24 mouse cellular contexts compared by ENCODE assay signal in the genomic region with DNA sequence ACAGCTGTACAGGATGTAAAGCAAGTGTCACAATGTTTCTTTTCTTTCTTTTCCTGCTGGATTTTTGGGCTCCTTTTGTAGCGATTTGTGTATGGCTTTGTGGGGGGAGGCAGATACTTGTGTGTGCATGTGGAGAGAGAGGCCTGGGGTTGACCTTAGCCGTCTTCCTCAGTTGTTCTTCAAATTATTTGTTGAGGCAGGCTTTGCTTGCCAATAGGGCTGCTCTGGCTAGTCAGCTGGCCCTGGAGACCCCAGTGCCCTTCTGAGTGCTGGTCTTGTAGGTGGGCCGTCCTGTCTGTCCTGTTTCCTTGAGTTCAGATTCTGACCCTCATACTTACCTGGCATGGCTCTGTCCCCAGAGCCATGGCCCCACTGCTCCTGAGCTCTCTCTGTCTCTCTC. TPM values are rescaled to one million over a fixed set of nuclear protein-coding genes. Genes with fewer than 3 reads are reported as not detected.
A peak's percentile ranks its signal among the peaks of the same experiment; 100 is the strongest.
DNase-seq lines count a peak whose midpoint lies in the region; ATAC-seq and TF ChIP-seq lines count a peak whose summit lies in the region.
"Had no signal": no experiment of that assay in that cellular context is flagged by ENCODE, and none has a peak within 500 bp of the region (broad histone marks: within the 10 kb centered on the region; RNA-seq: fewer than 3 reads in every experiment).

No protein-coding gene starts in this region.

- WGBS in kidney, embryonic 16.5 days: 69% methylated on average over 3 of the region's 3 CpGs
- WGBS in kidney, embryonic 15.5 days: 69% methylated on average over 3 of the region's 3 CpGs
- 66% methylated on average over 3 of the region's 3 CpGs for WGBS in liver, embryonic 15.5 days (ENCODE audit: insufficient replicate concordance)
- 70% methylated on average over 3 of the region's 3 CpGs for WGBS in liver, postnatal 0 days (ENCODE audit: insufficient replicate concordance)

- H3K4me1 ChIP-seq in kidney, embryonic 16.5 days (ENCODE audit: insufficient read depth, low read length): no peaks in the 10 kb centered on the region
- H3K4me1 ChIP-seq in kidney, embryonic 15.5 days: no peaks in the 10 kb centered on the region
- H3K4me1 ChIP-seq in liver, embryonic 15.5 days (replicated peaks): peaks cover 19% of the 10 kb centered on the region
- H3K4me1 ChIP-seq in liver, postnatal 0 days (ENCODE audit: insufficient read depth): no peaks in the 10 kb centered on the region
- H3K4me1 ChIP-seq: embryonic facial prominence, embryonic 12.5 days; embryonic facial prominence, embryonic 15.5 days; forebrain, embryonic 12.5 days had no signal

- ATAC-seq in kidney, embryonic 16.5 days (ENCODE audit: low FRiP score, low TSS enrichment): peak; percentile 23; the same call in 1 of the 2 replicates
- no peak for ATAC-seq in kidney, embryonic 15.5 days (replicated peaks; ENCODE audit: low FRiP score)
- no peak for ATAC-seq in liver, embryonic 15.5 days (ENCODE audit: insufficient read depth)
- no peak for ATAC-seq in liver, postnatal 0 days
- ATAC-seq: forebrain, embryonic 16.5 days; Patski had no signal

- intact Hi-C loops in heart, postnatal 36 days (cut with DNase I): no loop called here

- no peak overlapping the region for H3K4me2 ChIP-seq in kidney, embryonic 16.5 days (replicated peaks; ENCODE audit: low read depth, low read length)
- H3K4me2 ChIP-seq in kidney, embryonic 15.5 days: no peak overlapping the region
- peak overlapping the region; percentile 19; the same call in 1 of the 2 replicates for H3K4me2 ChIP-seq in liver, embryonic 15.5 days
- H3K4me2 ChIP-seq in liver, postnatal 0 days (ENCODE audit: low read depth, low read length): no peak overlapping the region
- H3K4me2 ChIP-seq: embryonic facial prominence, embryonic 12.5 days; embryonic facial prominence, embryonic 15.5 days; forebrain, embryonic 12.5 days; heart, embryonic 11.5 days; hindbrain, embryonic 14.5 days had no signal

- no peaks in the 10 kb centered on the region for H3K36me3 ChIP-seq in kidney, embryonic 16.5 days (ENCODE audit: insufficient read depth, low read length)
- no peaks in the 10 kb centered on the region for H3K36me3 ChIP-seq in kidney, embryonic 15.5 days
- H3K36me3 ChIP-seq in liver, embryonic 15.5 days (replicated peaks): no peaks in the 10 kb centered on the region
- H3K36me3 ChIP-seq in liver, postnatal 0 days (replicated peaks; ENCODE audit: insufficient read depth, low read length): no peaks in the 10 kb centered on the region
- H3K36me3 ChIP-seq: embryonic facial prominence, embryonic 12.5 days; embryonic facial prominence, embryonic 15.5 days; forebrain, embryonic 12.5 days; hindbrain, embryonic 10.5 days had no signal

- no peaks in the 10 kb centered on the region for H3K27me3 ChIP-seq in kidney, embryonic 16.5 days (ENCODE audit: insufficient read depth, low read length)
- no peaks in the 10 kb centered on the region for H3K27me3 ChIP-seq in kidney, embryonic 15.5 days
- H3K27me3 ChIP-seq in liver, embryonic 15.5 days: no peaks in the 10 kb centered on the region
- no peaks in the 10 kb centered on the region for H3K27me3 ChIP-seq in liver, postnatal 0 days (ENCODE audit: insufficient read depth, low read length)
- H3K27me3 ChIP-seq: CH12.LX; embryonic facial prominence, embryonic 12.5 days; embryonic facial prominence, embryonic 15.5 days; forebrain, embryonic 12.5 days; Patski had no signal

- no peak for TF ChIP-seq CTCF in liver, postnatal 0 days (IDR thresholded peaks at IDR 0.05; ENCODE audit: low read depth)

- no peak overlapping the region for H3K27ac ChIP-seq in kidney, embryonic 16.5 days (ENCODE audit: low read length)
- no peak overlapping the region for H3K27ac ChIP-seq in kidney, embryonic 15.5 days
- no peak overlapping the region for H3K27ac ChIP-seq in liver, embryonic 15.5 days (replicated peaks)
- H3K27ac ChIP-seq in liver, postnatal 0 days (ENCODE audit: low read depth): no peak overlapping the region
- H3K27ac ChIP-seq: embryonic facial prominence, embryonic 12.5 days; embryonic facial prominence, embryonic 15.5 days; forebrain, embryonic 12.5 days; hindbrain, embryonic 10.5 days; hindbrain, embryonic 14.5 days had no signal

- no peaks in the 10 kb centered on the region for H3K9me3 ChIP-seq in kidney, embryonic 16.5 days (ENCODE audit: low read length)
- no peaks in the 10 kb centered on the region for H3K9me3 ChIP-seq in kidney, embryonic 15.5 days (replicated peaks)
- H3K9me3 ChIP-seq in liver, embryonic 15.5 days (replicated peaks): no peaks in the 10 kb centered on the region
- no peaks in the 10 kb centered on the region for H3K9me3 ChIP-seq in liver, postnatal 0 days (ENCODE audit: low read length)
- H3K9me3 ChIP-seq: embryonic facial prominence, embryonic 12.5 days; embryonic facial prominence, embryonic 15.5 days; forebrain, embryonic 12.5 days; hindbrain, embryonic 10.5 days had no signal

- H3K9ac ChIP-seq in kidney, embryonic 16.5 days (replicated peaks; ENCODE audit: low read length): no peak overlapping the region
- H3K9ac ChIP-seq in kidney, embryonic 15.5 days: no peak overlapping the region
- no peak overlapping the region for H3K9ac ChIP-seq in liver, embryonic 15.5 days
- H3K9ac ChIP-seq in liver, postnatal 0 days (replicated peaks): no peak overlapping the region
- H3K9ac ChIP-seq: embryonic facial prominence, embryonic 12.5 days; embryonic facial prominence, embryonic 15.5 days; forebrain, embryonic 12.5 days; hindbrain, embryonic 14.5 days had no signal

- DNase-seq in heart, adult 11 months: peak; percentile 83
- no peak for DNase-seq in heart, postnatal 36 days
- DNase-seq in liver, postnatal 0 days: no peak
- DNase-seq in urinary bladder, adult 2 months (ENCODE audit: low spot score): peak; percentile 10
- no peak for DNase-seq in urinary bladder, postnatal 25 days (ENCODE audit: low spot score)
- DNase-seq: B cell, adult 2 months; cerebellum, adult 11 months; cerebellum, adult 2 months; cerebellum, adult 9-11 months; cerebellum, postnatal 25 days; gastrocnemius, postnatal 10 days; gastrocnemius, postnatal 36 days had no signal

- TF ChIP-seq EP300 in liver, postnatal 0 days (IDR thresholded peaks at IDR 0.05; ENCODE audit: low read depth): no peak

- no peak overlapping the region for H3K4me3 ChIP-seq in kidney, embryonic 16.5 days (ENCODE audit: low read length)
- no peak overlapping the region for H3K4me3 ChIP-seq in kidney, embryonic 15.5 days (replicated peaks)
- H3K4me3 ChIP-seq in liver, embryonic 15.5 days (replicated peaks): no peak overlapping the region
- no peak overlapping the region for H3K4me3 ChIP-seq in liver, postnatal 0 days (ENCODE audit: low read depth, low read length)
- H3K4me3 ChIP-seq: embryonic facial prominence, embryonic 12.5 days; embryonic facial prominence, embryonic 15.5 days; forebrain, embryonic 12.5 days; hindbrain, embryonic 10.5 days had no signal

RNA-seq across cellular contexts. Expression of a gene that starts 42.6 kb away (rescaled TPM):
- 100 to 1,000 TPM; 117 to 136 TPM for total RNA-seq in heart, postnatal 36 days (2021)
- 18.5 and 19.8 TPM in 2 replicates for polyA plus RNA-seq in kidney, embryonic 16.5 days (2015; fragmentation: Nextera tagmentation; extraction: Ambion mirVana)
- 20.4 and 20.8 TPM in 2 replicates for polyA plus RNA-seq in kidney, embryonic 15.5 days (2015; fragmentation: Nextera tagmentation; extraction: Ambion mirVana)
- 12.7 and 14.1 TPM in 2 replicates for polyA plus RNA-seq in liver, embryonic 15.5 days (2015; fragmentation: Nextera tagmentation; extraction: Ambion mirVana)
- polyA plus RNA-seq in liver, postnatal 0 days (2015; fragmentation: Nextera tagmentation; extraction: Ambion mirVana): 7.1 and 7.5 TPM in 2 replicates
- 38.5 and 48.2 TPM in 2 replicates for polyA plus RNA-seq in urinary bladder, adult 2 months (2012; rRNA removed)

Comparison
In these comparisons a context has a peak if more than half of its experiments do, and no peak if none do; other contexts are left out.
1. DNase-seq: peak in heart, adult 11 months (single experiment) and urinary bladder, adult 2 months (single experiment); none in heart, postnatal 36 days (0 of 2), liver, postnatal 0 days (single experiment) and urinary bladder, postnatal 25 days (single experiment).